Mouse (Mus musculus) heart, embryonic 14.5 days (tissue): ENCODE results near the gene Srprb. TPM values are rescaled to one million over a fixed set of nuclear protein-coding genes. Genes with fewer than 3 reads are reported as not detected.
A peak's percentile ranks its signal among the peaks of the same experiment; 100 is the strongest.

Experiments
- ATAC-seq: fragments of 200-750 bp; cut with Nextera tagmentation; 2 replicates; pipeline ENCODE4 v1.8.0; 2017; ENCODE audit warnings: low read depth, moderate TSS enrichment; ENCODE audit not compliant: insufficient number of reproducible peaks, insufficient read depth, low FRiP score
- H3K27ac ChIP-seq, 2 experiments: fragments of 200-500 bp in 1 of 2; fragments of 300-500 bp in 1 of 2; sonication (generic) in 1 of 2; replicated peaks in 1 of 2; 2 replicates each; pipeline ENCODE4 v1.5.1; 2012 to 2014; ENCODE audit warnings: low read depth in 2 of 2, low read length in 2 of 2, control low read depth in 1 of 2, mild to moderate bottlenecking in 1 of 2, mixed read lengths in 1 of 2; ENCODE audit not compliant: control insufficient read depth in 1 of 2, insufficient read depth in 1 of 2
- H3K27me3 ChIP-seq: fragments of 300-500 bp; sonication (generic); 2 replicates; pipeline ENCODE4 v1.6.1; 2014; ENCODE audit warnings: mild to moderate bottlenecking, low read length, control low read depth; ENCODE audit not compliant: control insufficient read depth, insufficient read depth
- H3K36me3 ChIP-seq: fragments of 300-500 bp; sonication (generic); 2 replicates; pipeline ENCODE4 v1.6.1; 2014; ENCODE audit warnings: mild to moderate bottlenecking, control low read depth, low read length, mixed read lengths; ENCODE audit not compliant: control insufficient read depth, insufficient read depth
- H3K4me1 ChIP-seq, 2 experiments: fragments of 200-500 bp in 1 of 2; fragments of 300-500 bp in 1 of 2; sonication (generic) in 1 of 2; 2 replicates each; pipeline ENCODE4 v1.6.1; 2012 to 2014; ENCODE audit warnings: low read length in 2 of 2, control low read depth in 1 of 2, mixed read lengths in 1 of 2; ENCODE audit not compliant: control insufficient read depth in 2 of 2, insufficient read depth in 2 of 2
- H3K4me2 ChIP-seq: fragments of 300-500 bp; sonication (generic); 2 replicates; pipeline ENCODE4 v1.6.1; 2014; ENCODE audit warnings: mild to moderate bottlenecking, low read length
- H3K4me3 ChIP-seq, 2 experiments: fragments of 200-500 bp in 1 of 2; fragments of 300-500 bp in 1 of 2; sonication (generic) in 1 of 2; 2 replicates each; pipeline ENCODE4 v1.5.1; 2012 to 2014; ENCODE audit warnings: low read length in 2 of 2, mild to moderate bottlenecking in 2 of 2, control low read depth in 1 of 2, low read depth in 1 of 2, moderate library complexity in 1 of 2; ENCODE audit not compliant: control insufficient read depth in 1 of 2, insufficient read depth in 1 of 2
- H3K9ac ChIP-seq: fragments of 300-500 bp; sonication (generic); 2 replicates; pipeline ENCODE4 v1.6.1; 2014; ENCODE audit warnings: mild to moderate bottlenecking, low read length
- H3K9me3 ChIP-seq: fragments of 300-500 bp; sonication (generic); 2 replicates; pipeline ENCODE4 v1.6.1; 2016; ENCODE audit warnings: low read length, control low read depth; ENCODE audit not compliant: control insufficient read depth
- WGBS: fragments of 180-500 bp; shearing (Covaris S2); extraction: QIAGEN DNeasy Blood & Tissue Kit; methylation state at CpG from one replicate; pipeline ENCODE4 v1.1.7; 2014; 5-methylcytosine and 5-hydroxymethylcytosine counted together
- polyA plus RNA-seq: library from polyadenylated mRNA; unstranded; fragments of >200 nt; fragmentation: Nextera tagmentation; extraction: Ambion mirVana; gene quantifications from 2 replicates; pipeline ENCODE4 v1.2.1, GENCODE M21; 2014

Srprb gene
- polyA plus RNA-seq, 1 experiment from 2014 or later = 43.1 TPM

- no peak overlapping the region for H3K9ac ChIP-seq
Observed at GRCm38 (mm10) chr9:103234059-103234458, 32.1 kb upstream of the Srprb start.

GRCm38 (mm10) chr9:103233006-103233395 lies 31.1 kb upstream of the Srprb start:
- Histone ChIP-seq H3K9me3 (no peaks in the 10 kb centered on the region), H3K9ac (no peak overlapping the region), H3K4me1 (peaks cover 5 to 8% of the 10 kb centered on the region in 2 experiments; a peak in 2 of 4 replicates), H3K36me3 (no peaks in the 10 kb centered on the region), H3K27ac (no peak overlapping the region), H3K4me2 (no peak overlapping the region), H3K27me3 (no peaks in the 10 kb centered on the region), H3K4me3 (no peak overlapping the region)
- WGBS = 61% methylated on average over 7 of the region's 7 CpGs
- no peak for ATAC-seq

More at GRCm38 (mm10) chr9:103234059-103234458, 32.1 kb upstream of the Srprb start:
- Histone ChIP-seq H3K4me2 (no peak overlapping the region), H3K4me3 (no peak overlapping the region), H3K36me3 (no peaks in the 10 kb centered on the region), H3K27ac (no peak overlapping the region), H3K27me3 (no peaks in the 10 kb centered on the region), H3K9me3 (no peaks in the 10 kb centered on the region), H3K4me1 (peaks cover 5 to 8% of the 10 kb centered on the region in 2 experiments; a peak in 2 of 4 replicates)
- ATAC-seq = no peak
- WGBS = 53% methylated on average over 7 of the region's 7 CpGs

GRCm38 (mm10) chr9:103232232-103233005 lies 30.5 kb upstream of the Srprb start:
- H3K4me3 ChIP-seq = no peak overlapping the region
- H3K36me3 ChIP-seq = no peaks in the 10 kb centered on the region
- H3K4me1 ChIP-seq = peaks cover 5 to 8% of the 10 kb centered on the region in 2 experiments; a peak in 2 of 4 replicates
- H3K9me3 ChIP-seq = no peaks in the 10 kb centered on the region
- H3K27ac ChIP-seq = no peak overlapping the region
- no peaks in the 10 kb centered on the region for H3K27me3 ChIP-seq
- no peak overlapping the region for H3K9ac ChIP-seq
- ATAC-seq = no peak
- no peak overlapping the region for H3K4me2 ChIP-seq
- 87% methylated on average over 7 of the region's 7 CpGs for WGBS

GRCm38 (mm10) chr9:103230151-103230951 lies 28.4 kb upstream of the Srprb start, which contains the start of the genes Gm20425 and Trf:
Gene Gm20425 (minus strand): TSS chr9:103230307.
Gene Trf (minus strand): TSS chr9:103230444.
- 40% methylated on average over 29 of the region's 29 CpGs for WGBS
- peak within 1 kb of the TSS; percentile 49 for H3K9ac ChIP-seq
- peak within 1 kb of the TSS; percentile 48 for H3K4me2 ChIP-seq
- H3K36me3 ChIP-seq = no peaks in the 10 kb centered on the region
- peaks cover 5 to 8% of the 10 kb centered on the region in 2 experiments; a peak in 2 of 4 replicates for H3K4me1 ChIP-seq
- H3K4me3 ChIP-seq = peak within 1 kb of the TSS; percentile 10 to 27; a peak in 3 of 4 replicates
- H3K9me3 ChIP-seq = no peaks in the 10 kb centered on the region
- peak; percentile 57 for ATAC-seq
- H3K27me3 ChIP-seq = no peaks in the 10 kb centered on the region
- H3K27ac ChIP-seq = peak within 1 kb of the TSS; percentile 25 to 30

GRCm38 (mm10) chr9:103229037-103229867 lies 27.3 kb upstream of the Srprb start:
- ATAC-seq = no peak
- peaks cover 5 to 8% of the 10 kb centered on the region in 2 experiments; a peak in 2 of 4 replicates for H3K4me1 ChIP-seq
- no peak overlapping the region for H3K4me3 ChIP-seq
- WGBS = 79% methylated on average over 15 of the region's 15 CpGs
- no peak overlapping the region for H3K27ac ChIP-seq
- H3K9ac ChIP-seq = no peak overlapping the region
- no peaks in the 10 kb centered on the region for H3K9me3 ChIP-seq
- no peak overlapping the region for H3K4me2 ChIP-seq
- H3K27me3 ChIP-seq = no peaks in the 10 kb centered on the region
- H3K36me3 ChIP-seq = no peaks in the 10 kb centered on the region

GRCm38 (mm10) chr9:103228370-103229003 lies 26.6 kb upstream of the Srprb start:
- H3K9ac ChIP-seq = no peak overlapping the region
- ATAC-seq = no peak
- no peaks in the 10 kb centered on the region for H3K9me3 ChIP-seq
- H3K4me1 ChIP-seq = peaks cover 5 to 8% of the 10 kb centered on the region in 2 experiments; a peak in 2 of 4 replicates
- no peaks in the 10 kb centered on the region for H3K27me3 ChIP-seq
- no peaks in the 10 kb centered on the region for H3K36me3 ChIP-seq
- H3K27ac ChIP-seq = no peak overlapping the region
- no peak overlapping the region for H3K4me2 ChIP-seq
- WGBS = 80% methylated on average over 13 of the region's 13 CpGs
- no peak overlapping the region for H3K4me3 ChIP-seq
